Mouse (Mus musculus) stomach, postnatal 0 days (tissue): ENCODE data around the gene Abi3bp. TPM values are rescaled to one million over a fixed set of nuclear protein-coding genes. Genes with fewer than 3 reads are reported as not detected.

Experiments used
- ATAC-seq: fragments of 200-750 bp; cut with Nextera tagmentation; 2 replicates; pipeline ENCODE4 v1.8.0; 2017; ENCODE audit not compliant: low FRiP score, low TSS enrichment
- DNase-seq: peaks from one replicate; pipeline ENCODE4 v3.0.0-alpha.2; 2016; ENCODE audit warnings: low spot score
- H3K27ac ChIP-seq: fragments of 300-500 bp; sonication (generic); replicated peaks from 2 replicates; pipeline ENCODE4 v1.5.1; 2014; ENCODE audit warnings: mild to moderate bottlenecking, control low read depth
- H3K27me3 ChIP-seq: fragments of 300-500 bp; sonication (generic); 2 replicates; pipeline ENCODE4 v1.6.1; 2014; ENCODE audit warnings: low read length; ENCODE audit not compliant: control insufficient read depth, insufficient read depth
- H3K36me3 ChIP-seq: fragments of 300-500 bp; sonication (generic); 2 replicates; pipeline ENCODE4 v1.6.1; 2014; ENCODE audit warnings: low read length, mixed read lengths; ENCODE audit not compliant: control insufficient read depth, insufficient read depth
- H3K4me1 ChIP-seq: fragments of 300-500 bp; sonication (generic); replicated peaks from 2 replicates; pipeline ENCODE4 v1.6.1; 2014; ENCODE audit warnings: antibody characterized with exemption; ENCODE audit not compliant: control insufficient read depth, insufficient read depth
- H3K4me2 ChIP-seq: fragments of 300-500 bp; sonication (generic); replicated peaks from 2 replicates; pipeline ENCODE4 v1.6.1; 2014; ENCODE audit warnings: low read depth, mild to moderate bottlenecking, control low read depth, moderate library complexity
- H3K4me3 ChIP-seq: fragments of 300-500 bp; sonication (generic); 2 replicates; pipeline ENCODE4 v1.5.1; 2014; ENCODE audit warnings: low read depth, low read length, control low read depth
- H3K9ac ChIP-seq: fragments of 300-500 bp; sonication (generic); 2 replicates; pipeline ENCODE4 v1.6.1; 2014; ENCODE audit warnings: mild to moderate bottlenecking, low read length, control low read depth, mixed read lengths
- H3K9me3 ChIP-seq: fragments of 300-500 bp; sonication (generic); 2 replicates; pipeline ENCODE4 v1.6.1; 2016; ENCODE audit warnings: low read length; ENCODE audit not compliant: control insufficient read depth
- CTCF ChIP-seq: IDR thresholded peaks from 2 replicates; pipeline ENCODE4 v1.5.1; 2016; ENCODE audit warnings: antibody characterized with exemption, low read depth, mild to moderate bottlenecking, moderate library complexity
- EP300 ChIP-seq: optimal IDR thresholded peaks from 2 replicates; pipeline ENCODE3; 2016; ENCODE audit warnings: antibody characterized with exemption
- WGBS: fragments of 180-500 bp; shearing (Covaris S2); extraction: QIAGEN DNeasy Blood & Tissue Kit; methylation state at CpG from one replicate; pipeline ENCODE4 v1.1.7; 2014; 5-methylcytosine and 5-hydroxymethylcytosine counted together
- polyA plus RNA-seq: library from polyadenylated mRNA; unstranded; fragments of >200 nt; fragmentation: Nextera tagmentation; extraction: Ambion mirVana; gene quantifications from 2 replicates; pipeline ENCODE4 v1.2.1, GENCODE M21; 2015

Abi3bp gene
- polyA plus RNA-seq, 1 experiment from 2014 or later = 24.7 TPM

DNA sequence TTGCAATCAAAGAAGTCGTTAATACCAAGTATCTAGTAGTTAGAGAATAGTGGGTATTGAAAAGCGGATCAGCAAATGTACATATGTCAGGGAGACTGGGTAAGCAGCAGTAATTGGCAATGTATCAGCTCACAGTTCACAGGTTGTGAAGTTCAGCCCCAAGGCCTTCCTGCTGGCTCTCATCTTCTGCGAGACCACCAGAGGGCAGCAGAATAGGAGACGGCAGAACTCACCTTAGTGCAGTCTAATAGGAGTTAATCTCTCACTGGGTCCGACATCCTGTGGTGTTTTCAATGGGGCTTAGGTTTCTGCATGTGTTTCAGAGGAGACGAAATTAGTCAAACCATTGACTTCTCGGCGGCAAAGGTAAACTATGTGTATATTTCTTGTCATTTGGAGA lies 46.7 kb downstream of the Abi3bp start:
- H3K9me3 ChIP-seq = no peaks in the 10 kb centered on the region
- no peaks in the 10 kb centered on the region for H3K36me3 ChIP-seq
- WGBS = 50% methylated on average over 8 of the region's 8 CpGs
- no peak overlapping the region for H3K4me2 ChIP-seq
- H3K4me3 ChIP-seq = no peak overlapping the region
- TF ChIP-seq CTCF (peak; percentile 65), EP300 (no peak)
- H3K4me1 ChIP-seq = no peaks in the 10 kb centered on the region
- H3K9ac ChIP-seq = no peak overlapping the region
- no peak overlapping the region for H3K27ac ChIP-seq
- no peaks in the 10 kb centered on the region for H3K27me3 ChIP-seq
- ATAC-seq = no peak
- DNase-seq = no peak

GRCm38 (mm10) chr16:56526482-56526881 lies 48.8 kb downstream of the Abi3bp start:
- TF ChIP-seq CTCF (no peak), EP300 (no peak)
- H3K9me3 ChIP-seq = no peaks in the 10 kb centered on the region
- ATAC-seq (no peak), DNase-seq (no peak)
- WGBS = 97% methylated on average over 1 of the region's 1 CpGs
- no peak overlapping the region for H3K4me3 ChIP-seq
- H3K9ac ChIP-seq = no peak overlapping the region
- no peak overlapping the region for H3K27ac ChIP-seq
- H3K27me3 ChIP-seq = no peaks in the 10 kb centered on the region
- H3K36me3 ChIP-seq = no peaks in the 10 kb centered on the region
- no peaks in the 10 kb centered on the region for H3K4me1 ChIP-seq
- H3K4me2 ChIP-seq = no peak overlapping the region

DNA sequence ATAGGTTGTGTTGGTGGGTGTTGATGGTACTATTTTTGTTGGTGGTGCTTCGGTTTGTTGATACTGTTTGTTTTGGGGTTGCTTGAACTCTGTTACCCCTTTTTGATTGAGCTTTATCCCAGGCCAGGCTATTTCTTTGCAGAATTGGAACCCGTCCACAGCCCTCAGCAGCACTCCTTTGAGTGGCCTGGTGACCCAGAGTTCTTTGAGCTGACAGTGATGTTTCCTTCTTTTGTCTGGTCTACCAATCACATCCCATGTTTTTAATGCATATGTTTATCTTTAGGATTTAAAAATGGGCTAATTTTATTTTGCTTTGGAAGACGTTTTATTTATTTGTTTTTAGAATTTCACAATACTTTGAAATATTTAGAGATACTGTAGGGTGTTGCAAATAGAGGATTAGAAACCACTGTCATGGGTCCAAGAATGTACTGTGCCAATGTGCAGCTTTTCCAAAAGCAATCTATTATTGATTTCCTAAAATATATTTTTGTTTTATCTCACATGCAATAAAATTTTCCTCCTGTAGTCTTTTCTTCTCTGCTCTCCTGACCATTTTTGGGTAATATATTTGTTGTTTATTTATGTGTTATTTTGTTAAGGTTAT lies 50.5 kb downstream of the Abi3bp start:
- no peaks in the 10 kb centered on the region for H3K4me1 ChIP-seq
- H3K9me3 ChIP-seq = no peaks in the 10 kb centered on the region
- DNase-seq (no peak), ATAC-seq (no peak)
- H3K27me3 ChIP-seq = no peaks in the 10 kb centered on the region
- WGBS = 57% methylated on average over 3 of the region's 3 CpGs
- no peak overlapping the region for H3K4me3 ChIP-seq
- H3K36me3 ChIP-seq = no peaks in the 10 kb centered on the region
- no peak overlapping the region for H3K4me2 ChIP-seq
- H3K27ac ChIP-seq = no peak overlapping the region; the same call in 1 of the 2 replicates
- TF ChIP-seq CTCF = no peak
- TF ChIP-seq EP300 = no peak
- no peak overlapping the region for H3K9ac ChIP-seq

DNA sequence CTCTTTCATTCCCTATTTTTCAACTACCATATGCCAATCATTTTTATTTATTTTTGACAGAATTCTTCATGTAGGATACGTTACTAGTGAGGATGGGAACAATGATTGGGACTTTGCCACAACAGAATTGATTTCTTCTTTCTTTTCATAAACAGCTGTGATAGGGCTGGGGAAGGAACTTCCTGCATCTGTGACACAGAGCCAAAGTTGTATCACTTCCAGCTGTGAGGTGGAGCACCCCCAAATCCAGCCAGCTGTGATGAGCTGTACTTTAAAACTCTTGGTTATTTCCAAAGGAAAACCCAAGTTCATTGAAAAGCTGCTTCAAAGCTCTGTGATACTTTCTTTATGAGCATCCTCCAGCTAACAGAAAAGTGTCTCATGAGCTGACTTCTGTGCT lies 101.9 kb downstream of the Abi3bp start:
- H3K4me1 ChIP-seq = no peaks in the 10 kb centered on the region
- H3K27me3 ChIP-seq = no peaks in the 10 kb centered on the region
- ATAC-seq = no peak
- no peak overlapping the region for H3K4me3 ChIP-seq
- H3K36me3 ChIP-seq = no peaks in the 10 kb centered on the region
- no peak overlapping the region for H3K27ac ChIP-seq
- no peak overlapping the region for H3K4me2 ChIP-seq
- 58% methylated on average over 1 of the region's 1 CpGs for WGBS
- no peak for DNase-seq
- no peaks in the 10 kb centered on the region for H3K9me3 ChIP-seq
- no peak overlapping the region for H3K9ac ChIP-seq
- TF ChIP-seq CTCF (no peak), EP300 (no peak)

DNA sequence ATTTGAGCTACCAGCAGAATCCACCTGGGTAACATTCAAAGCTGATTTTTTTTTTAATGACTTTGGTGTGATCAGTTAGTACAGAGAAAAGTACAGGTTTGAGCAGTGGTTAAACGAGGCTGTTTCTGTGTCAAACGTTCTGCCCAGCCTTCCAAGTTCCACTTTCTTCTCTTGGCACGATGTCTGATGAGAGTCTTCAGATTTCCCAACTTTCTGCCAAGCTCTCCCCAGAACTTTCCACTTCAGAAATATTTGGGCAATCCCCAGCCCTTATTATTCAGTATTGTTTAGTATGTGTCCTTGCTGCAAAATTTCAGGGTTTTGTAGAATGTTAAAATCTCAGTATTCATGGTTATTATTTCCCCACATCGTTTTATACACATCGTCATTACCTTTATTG lies 115.9 kb downstream of the Abi3bp start:
- Histone ChIP-seq H3K27ac (no peak overlapping the region), H3K27me3 (no peaks in the 10 kb centered on the region), H3K36me3 (no peaks in the 10 kb centered on the region), H3K9ac (no peak overlapping the region), H3K4me3 (no peak overlapping the region), H3K4me2 (no peak overlapping the region), H3K4me1 (no peaks in the 10 kb centered on the region), H3K9me3 (no peaks in the 10 kb centered on the region)
- TF ChIP-seq EP300 (no peak), CTCF (no peak)
- 75% methylated on average over 5 of the region's 5 CpGs for WGBS
- DNase-seq (no peak), ATAC-seq (no peak)

GRCm38 (mm10) chr16:56594866-56595265 lies 117.2 kb downstream of the Abi3bp start:
- DNase-seq = no peak
- no peak overlapping the region for H3K4me2 ChIP-seq
- no peaks in the 10 kb centered on the region for H3K36me3 ChIP-seq
- no peaks in the 10 kb centered on the region for H3K9me3 ChIP-seq
- H3K9ac ChIP-seq = no peak overlapping the region
- H3K4me1 ChIP-seq = no peaks in the 10 kb centered on the region
- H3K27ac ChIP-seq = no peak overlapping the region
- 83% methylated on average over 6 of the region's 6 CpGs for WGBS
- ATAC-seq = no peak
- no peak overlapping the region for H3K4me3 ChIP-seq
- H3K27me3 ChIP-seq = no peaks in the 10 kb centered on the region
- TF ChIP-seq CTCF = no peak
- no peak for TF ChIP-seq EP300
